Mouse (Mus musculus): Measurements from ENCODE around the gene Grip1.

DNA sequence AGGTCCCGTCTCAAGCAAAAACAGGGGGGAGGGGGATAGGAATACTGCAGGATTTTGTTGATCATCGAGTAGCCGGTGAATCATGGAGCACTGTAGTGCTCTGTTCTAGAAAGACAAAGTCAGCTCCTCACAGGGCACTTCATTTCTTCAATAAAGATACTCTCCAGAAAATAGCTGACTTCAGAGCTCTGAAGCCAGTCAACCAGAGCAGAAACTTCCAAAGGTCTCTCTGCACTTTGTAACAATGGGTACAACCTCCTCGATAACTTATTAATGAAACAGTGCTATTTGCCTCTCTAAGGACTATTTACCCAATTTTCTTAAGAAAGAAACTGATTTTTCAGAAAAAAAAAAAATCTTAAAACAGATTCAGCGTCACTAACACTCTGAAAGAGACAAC lies 642.1 kb downstream of the Grip1 start:
- TF ChIP-seq EP300 (IDR thresholded peaks at IDR 0.05; ENCODE audit: low read depth) (no peak), CTCF (IDR thresholded peaks at IDR 0.05; ENCODE audit: low read depth) (no peak)

All from heart, postnatal 0 days (tissue).